Mouse (Mus musculus) embryonic facial prominence, embryonic 14.5 days (tissue): ENCODE measurements around the gene Olfr1183. TPM values are rescaled to one million over a fixed set of nuclear protein-coding genes. Genes with fewer than 3 reads are reported as not detected.
"Not testable (repeated sequence)": the region's sequence is repeated elsewhere in the genome, so short reads cannot be mapped to it uniquely, and the experiment has no call there.

Experiments used
- ATAC-seq: fragments of 200-750 bp; cut with Nextera tagmentation; 2 replicates; pipeline ENCODE4 v1.8.0; 2017; ENCODE audit warnings: low read depth, moderate number of reproducible peaks, moderate TSS enrichment
- DNase-seq: peaks from one replicate; pipeline ENCODE4 v3.0.0-alpha.2; 2015; ENCODE audit warnings: low spot score
- H3K27ac ChIP-seq: fragments of 300-500 bp; sonication (generic); replicated peaks from 2 replicates; pipeline ENCODE4 v1.5.1; 2014; ENCODE audit warnings: low read depth, mild to moderate bottlenecking, low read length, moderate library complexity
- H3K27me3 ChIP-seq: fragments of 300-500 bp; sonication (generic); replicated peaks from 2 replicates; pipeline ENCODE4 v1.6.1; 2014; ENCODE audit warnings: low read length; ENCODE audit not compliant: control insufficient read depth, insufficient read depth
- H3K36me3 ChIP-seq: fragments of 300-500 bp; sonication (generic); 2 replicates; pipeline ENCODE4 v1.6.1; 2014; ENCODE audit warnings: low read length, mixed read lengths; ENCODE audit not compliant: control insufficient read depth, insufficient read depth
- H3K4me1 ChIP-seq: fragments of 300-500 bp; sonication (generic); 2 replicates; pipeline ENCODE4 v1.6.1; 2014; ENCODE audit warnings: antibody characterized with exemption, low read length; ENCODE audit not compliant: control insufficient read depth, insufficient read depth
- H3K4me2 ChIP-seq: fragments of 300-500 bp; sonication (generic); 2 replicates; pipeline ENCODE4 v1.6.1; 2014; ENCODE audit warnings: low read depth, mild to moderate bottlenecking, low read length, moderate library complexity, mixed read lengths
- H3K4me3 ChIP-seq: fragments of 300-500 bp; sonication (generic); 2 replicates; pipeline ENCODE4 v1.5.1; 2014; ENCODE audit warnings: low read depth, mild to moderate bottlenecking, low read length
- H3K9ac ChIP-seq: fragments of 300-500 bp; sonication (generic); 2 replicates; pipeline ENCODE4 v1.6.1; 2014; ENCODE audit warnings: low read depth, mild to moderate bottlenecking, low read length, moderate library complexity, mixed read lengths
- H3K9me3 ChIP-seq: fragments of 300-500 bp; sonication (generic); 2 replicates; pipeline ENCODE4 v1.6.1; 2016; ENCODE audit warnings: low read length; ENCODE audit not compliant: control insufficient read depth
- WGBS: fragments of 180-500 bp; shearing (Covaris S2); extraction: QIAGEN DNeasy Blood & Tissue Kit; methylation state at CpG from one replicate; pipeline ENCODE4 v1.1.7; 2014; 5-methylcytosine and 5-hydroxymethylcytosine counted together
- polyA plus RNA-seq: library from polyadenylated mRNA; unstranded; fragments of >200 nt; fragmentation: Nextera tagmentation; extraction: Ambion mirVana; gene quantifications from 2 replicates; pipeline ENCODE4 v1.2.1, GENCODE M21; 2014

Olfr1183 gene
- polyA plus RNA-seq, result not detected in 2 replicates

GRCm38 (mm10) chr2:88454567-88454966 lies at the start of gene Olfr1183:
TSS of gene Olfr1183 (plus strand) at chr2:88454867.
- not testable (repeated sequence) for H3K27me3 ChIP-seq, H3K4me2 ChIP-seq, H3K9ac ChIP-seq, DNase-seq, ATAC-seq, H3K9me3 ChIP-seq, H3K4me1 ChIP-seq, H3K27ac ChIP-seq, H3K4me3 ChIP-seq, H3K36me3 ChIP-seq
- WGBS, result 72% methylated on average over 1 of the region's 1 CpGs

- DNase-seq (no peak), ATAC-seq (no peak)
- H3K27ac ChIP-seq, result no peak within 1 kb of the TSS
- H3K27me3 ChIP-seq, result no peaks in the 10 kb centered on the region
- H3K9me3 ChIP-seq, result no peaks in the 10 kb centered on the region
- no peak within 1 kb of the TSS for H3K9ac ChIP-seq
- no peak within 1 kb of the TSS for H3K4me3 ChIP-seq
- no peak within 1 kb of the TSS for H3K4me2 ChIP-seq
- 77% methylated on average over 3 of the region's 3 CpGs for WGBS
- no peaks in the 10 kb centered on the region for H3K4me1 ChIP-seq
- H3K36me3 ChIP-seq, result no peaks in the 10 kb centered on the region
Measured at GRCm38 (mm10) chr2:88406353-88406752, 48.3 kb upstream of the Olfr1183 start, which contains the start of gene Olfr1179. TSS of gene Olfr1179 (minus strand) at chr2:88406453.

GRCm38 (mm10) chr2:88419051-88419450 lies 35.6 kb upstream of the Olfr1183 start, which contains the start of gene Olfr1180:
TSS of gene Olfr1180 (minus strand) at chr2:88419151.
- H3K27ac ChIP-seq, result no peak within 1 kb of the TSS
- no peak within 1 kb of the TSS for H3K9ac ChIP-seq
- no peaks in the 10 kb centered on the region for H3K27me3 ChIP-seq
- ATAC-seq (no peak), DNase-seq (no peak)
- H3K9me3 ChIP-seq, result no peaks in the 10 kb centered on the region
- WGBS, result 77% methylated on average over 2 of the region's 2 CpGs
- H3K4me3 ChIP-seq, result no peak within 1 kb of the TSS
- no peak within 1 kb of the TSS for H3K4me2 ChIP-seq
- no peaks in the 10 kb centered on the region for H3K36me3 ChIP-seq
- H3K4me1 ChIP-seq, result no peaks in the 10 kb centered on the region

GRCm38 (mm10) chr2:88426071-88426470 lies 28.6 kb upstream of the Olfr1183 start, which contains the start of gene Olfr1181:
TSS of gene Olfr1181 (minus strand) at chr2:88426171.
- H3K36me3 ChIP-seq, result no peaks in the 10 kb centered on the region
- H3K9ac ChIP-seq, result no peak within 1 kb of the TSS
- no peaks in the 10 kb centered on the region for H3K9me3 ChIP-seq
- no peaks in the 10 kb centered on the region for H3K27me3 ChIP-seq
- WGBS, result 93% methylated on average over 1 of the region's 1 CpGs
- H3K27ac ChIP-seq, result no peak within 1 kb of the TSS
- no peak within 1 kb of the TSS for H3K4me3 ChIP-seq
- no peak for DNase-seq
- no peak within 1 kb of the TSS for H3K4me2 ChIP-seq
- no peaks in the 10 kb centered on the region for H3K4me1 ChIP-seq
- no peak for ATAC-seq

- H3K27ac ChIP-seq, result no peak within 1 kb of the TSS
- no peaks in the 10 kb centered on the region for H3K9me3 ChIP-seq
- 93% methylated on average over 1 of the region's 1 CpGs for WGBS
- H3K4me3 ChIP-seq, result no peak within 1 kb of the TSS
- no peaks in the 10 kb centered on the region for H3K36me3 ChIP-seq
- H3K4me2 ChIP-seq, result no peak within 1 kb of the TSS
- no peaks in the 10 kb centered on the region for H3K27me3 ChIP-seq
- H3K4me1 ChIP-seq, result no peaks in the 10 kb centered on the region
- DNase-seq (no peak), ATAC-seq (no peak)
- no peak within 1 kb of the TSS for H3K9ac ChIP-seq
Measured at GRCm38 (mm10) chr2:88449031-88449430, 5.6 kb upstream of the Olfr1183 start, which contains the start of gene Gm13757. TSS of gene Gm13757 (minus strand) at chr2:88449131.

- no peak within 1 kb of the TSS for H3K27ac ChIP-seq
- 81% methylated on average over 2 of the region's 2 CpGs for WGBS
- ATAC-seq (no peak), DNase-seq (no peak)
- H3K4me1 ChIP-seq, result no peaks in the 10 kb centered on the region
- no peak within 1 kb of the TSS for H3K9ac ChIP-seq
- H3K36me3 ChIP-seq, result no peaks in the 10 kb centered on the region
- no peaks in the 10 kb centered on the region for H3K27me3 ChIP-seq
- no peak within 1 kb of the TSS for H3K4me2 ChIP-seq
- no peaks in the 10 kb centered on the region for H3K9me3 ChIP-seq
- H3K4me3 ChIP-seq, result no peak within 1 kb of the TSS
Measured at GRCm38 (mm10) chr2:88483298-88483697, 28.6 kb downstream of the Olfr1183 start, which contains the start of gene Olfr1184. TSS of gene Olfr1184 (plus strand) at chr2:88483598.

- DNase-seq (no peak), ATAC-seq (no peak)
- WGBS, result 68% methylated on average over 2 of the region's 2 CpGs
- Histone ChIP-seq H3K27me3 (no peaks in the 10 kb centered on the region), H3K9me3 (no peaks in the 10 kb centered on the region), H3K4me2 (no peak within 1 kb of the TSS), H3K4me3 (no peak within 1 kb of the TSS), H3K4me1 (no peaks in the 10 kb centered on the region), H3K36me3 (no peaks in the 10 kb centered on the region), H3K27ac (no peak within 1 kb of the TSS), H3K9ac (no peak within 1 kb of the TSS)
Measured at GRCm38 (mm10) chr2:88493020-88493419, 38.4 kb downstream of the Olfr1183 start, which contains the start of gene Olfr1185-ps1. TSS of gene Olfr1185-ps1 (plus strand) at chr2:88493320.

GRCm38 (mm10) chr2:88518251-88518650 lies 63.6 kb downstream of the Olfr1183 start, which contains the start of gene Olfr1186:
TSS of gene Olfr1186 (plus strand) at chr2:88518551.
- no peaks in the 10 kb centered on the region for H3K36me3 ChIP-seq
- 79% methylated on average over 2 of the region's 2 CpGs for WGBS
- H3K4me3 ChIP-seq, result no peak within 1 kb of the TSS
- ATAC-seq (no peak), DNase-seq (no peak)
- no peak within 1 kb of the TSS for H3K9ac ChIP-seq
- H3K4me1 ChIP-seq, result no peaks in the 10 kb centered on the region
- no peak within 1 kb of the TSS for H3K4me2 ChIP-seq
- no peaks in the 10 kb centered on the region for H3K9me3 ChIP-seq
- no peak within 1 kb of the TSS for H3K27ac ChIP-seq
- H3K27me3 ChIP-seq, result no peaks in the 10 kb centered on the region
